Mouse (Mus musculus) neutrophil, adult 5-6 weeks (primary cell): ENCODE measurements around the gene Pyroxd1. TPM values are rescaled to one million over a fixed set of nuclear protein-coding genes. Genes with fewer than 3 reads are reported as not detected.

Experiments used
- total RNA-seq: library from RNA; stranded (forward); fragments of 200-1000 nt; gene quantifications from 2 replicates; pipeline ENCODE4 v1.2.3, GENCODE M21; 2017

The Pyroxd1 gene
- total RNA-seq, 1 experiment from 2014 or later, result 32.1 TPM

Other genes starting within 250 kb of the Pyroxd1 start
- 1.2 and 1.7 TPM in 2 replicates for gene Slco1a6, start 137.1 kb upstream of the Pyroxd1 start, total RNA-seq
- gene Iapp, start 47.2 kb upstream of the Pyroxd1 start, total RNA-seq, result not detected in 2 replicates
- gene Slco1a5, start 22.7 kb upstream of the Pyroxd1 start, total RNA-seq, result not detected in 2 replicates
- gene Recql, start 41.4 kb downstream of the Pyroxd1 start, total RNA-seq, result 38.8 and 48.3 TPM in 2 replicates
- 14.9 and 16.3 TPM in 2 replicates for gene Golt1b, start 41.6 kb downstream of the Pyroxd1 start, total RNA-seq
- 3.1 TPM in 1 of 2 replicates, not detected in the other for gene Spx, start 67.8 kb downstream of the Pyroxd1 start, total RNA-seq
- gene Gys2, start 127.5 kb downstream of the Pyroxd1 start, total RNA-seq, result not detected in 2 replicates
- 1.6 and 3.8 TPM in 2 replicates for gene Ldhb, start 162.3 kb downstream of the Pyroxd1 start, total RNA-seq
- 0.49 and 0.70 TPM in 2 replicates for gene Kcnj8, start 226.0 kb downstream of the Pyroxd1 start, total RNA-seq